Mouse (Mus musculus): Measurements from ENCODE around the gene Hist1h2an. TPM values are rescaled to one million over a fixed set of nuclear protein-coding genes. Genes with fewer than 3 reads are reported as not detected.
"Not testable (repeated sequence)": the region's sequence is repeated elsewhere in the genome, so short reads cannot be mapped to it uniquely, and the experiment has no call there.

The Hist1h2an gene
- polyA plus RNA-seq (2014; fragmentation: Nextera tagmentation; extraction: Ambion mirVana) = 7.2 and 8.9 TPM in 2 replicates

GRCm38 (mm10) chr13:21786899-21787629, at the start of gene Hist1h2an, which contains the start of gene Hist1h2bp:
TSS of gene Hist1h2an (minus strand) at chr13:21787218.
TSS of gene Hist1h2bp (plus strand) at chr13:21787461.
- H3K4me3 ChIP-seq (ENCODE audit: low read depth, low read length) = peak within 1 kb of the TSS; percentile 34
- H3K27me3 ChIP-seq (ENCODE audit: insufficient read depth, low read length); H3K9me3 ChIP-seq (ENCODE audit: low read depth, low read length); H3K36me3 ChIP-seq (ENCODE audit: insufficient read depth): not testable (repeated sequence)
- WGBS = under 1% methylated on average over 35 of the region's 63 CpGs
- peak; percentile 100 for DNase-seq
- ATAC-seq (ENCODE audit: insufficient read depth) = peak; percentile 92
- H3K27ac ChIP-seq (ENCODE audit: low read depth) = peak within 1 kb of the TSS; percentile 100
- peak within 1 kb of the TSS; percentile 61 for H3K9ac ChIP-seq
- peak within 1 kb of the TSS; percentile 64 for H3K4me2 ChIP-seq
- peaks cover 17% of the 10 kb centered on the region; the same call in 1 of the 2 replicates for H3K4me1 ChIP-seq (ENCODE audit: insufficient read depth)

GRCm38 (mm10) chr13:21833461-21833860, 46.4 kb upstream of the Hist1h2an start, which contains the start of the genes Hist1h2ap and Hist1h2br:
TSS of gene Hist1h2ap (minus strand) at chr13:21833507.
TSS of gene Hist1h2br (plus strand) at chr13:21833743.
- not testable (repeated sequence) for H3K9ac ChIP-seq; H3K36me3 ChIP-seq (ENCODE audit: insufficient read depth); H3K4me1 ChIP-seq (ENCODE audit: insufficient read depth); H3K4me2 ChIP-seq; H3K4me3 ChIP-seq (ENCODE audit: low read depth, low read length); H3K27ac ChIP-seq (ENCODE audit: low read depth); H3K9me3 ChIP-seq (ENCODE audit: low read depth, low read length); H3K27me3 ChIP-seq (ENCODE audit: insufficient read depth, low read length); DNase-seq
- no CpG with 5 or more reads among the region's 24 CpGs for WGBS
- peak; percentile 92 for ATAC-seq (ENCODE audit: insufficient read depth)

GRCm38 (mm10) chr13:21831418-21832394, 44.7 kb upstream of the Hist1h2an start, which contains the start of gene Hist1h4n:
TSS of gene Hist1h4n (minus strand) at chr13:21832196.
- not testable (repeated sequence) for H3K36me3 ChIP-seq (ENCODE audit: insufficient read depth); H3K9me3 ChIP-seq (ENCODE audit: low read depth, low read length); DNase-seq; H3K9ac ChIP-seq; H3K4me1 ChIP-seq (ENCODE audit: insufficient read depth); H3K27me3 ChIP-seq (ENCODE audit: insufficient read depth, low read length)
- Histone ChIP-seq H3K4me3 (ENCODE audit: low read depth, low read length) (peak within 1 kb of the TSS; percentile 19; the same call in 1 of the 2 replicates), H3K27ac (ENCODE audit: low read depth) (peak within 1 kb of the TSS; percentile 60; the same call in 1 of the 2 replicates), H3K4me2 (peak within 1 kb of the TSS; percentile 43)
- peak; percentile 82 for ATAC-seq (ENCODE audit: insufficient read depth)
- WGBS = under 1% methylated on average over 22 of the region's 58 CpGs

GRCm38 (mm10) chr13:21830344-21830743, 43.3 kb upstream of the Hist1h2an start:
- Histone ChIP-seq H3K36me3 (ENCODE audit: insufficient read depth) (no peaks in the 10 kb centered on the region), H3K9me3 (ENCODE audit: low read depth, low read length) (no peaks in the 10 kb centered on the region), H3K27me3 (ENCODE audit: insufficient read depth, low read length) (no peaks in the 10 kb centered on the region), H3K9ac (no peak overlapping the region), H3K4me3 (ENCODE audit: low read depth, low read length) (no peak overlapping the region), H3K4me1 (ENCODE audit: insufficient read depth) (no peaks in the 10 kb centered on the region), H3K27ac (ENCODE audit: low read depth) (peak overlapping the region; percentile 42), H3K4me2 (peak overlapping the region; percentile 20)
- DNase-seq (no peak), ATAC-seq (ENCODE audit: insufficient read depth) (no peak)
- 81% methylated on average over 10 of the region's 10 CpGs for WGBS
- TF ChIP-seq CTCF (IDR thresholded peaks at IDR 0.05; ENCODE audit: low read depth) = no peak

- H3K4me2 ChIP-seq = no peak overlapping the region
- 67% methylated on average over 3 of the region's 3 CpGs for WGBS
- DNase-seq = no peak
- no peaks in the 10 kb centered on the region for H3K36me3 ChIP-seq (ENCODE audit: insufficient read depth)
- no peak for ATAC-seq (ENCODE audit: insufficient read depth)
- H3K4me1 ChIP-seq (ENCODE audit: insufficient read depth) = no peaks in the 10 kb centered on the region
- TF ChIP-seq CTCF (IDR thresholded peaks at IDR 0.05; ENCODE audit: low read depth) = no peak
- H3K27ac ChIP-seq (ENCODE audit: low read depth) = no peak overlapping the region
- no peaks in the 10 kb centered on the region for H3K9me3 ChIP-seq (ENCODE audit: low read depth, low read length)
- H3K27me3 ChIP-seq (ENCODE audit: insufficient read depth, low read length) = no peaks in the 10 kb centered on the region
- H3K9ac ChIP-seq = no peak overlapping the region
- no peak overlapping the region for H3K4me3 ChIP-seq (ENCODE audit: low read depth, low read length)
These were observed 41.5 kb upstream of the Hist1h2an start for GRCm38 (mm10) chr13:21828511-21828910.

GRCm38 (mm10) chr13:21820082-21820890, 33.3 kb upstream of the Hist1h2an start:
- H3K27me3 ChIP-seq (ENCODE audit: insufficient read depth, low read length); H3K9ac ChIP-seq; H3K27ac ChIP-seq (ENCODE audit: low read depth); H3K36me3 ChIP-seq (ENCODE audit: insufficient read depth); H3K4me2 ChIP-seq; H3K4me3 ChIP-seq (ENCODE audit: low read depth, low read length); ATAC-seq (ENCODE audit: insufficient read depth); DNase-seq; H3K9me3 ChIP-seq (ENCODE audit: low read depth, low read length); H3K4me1 ChIP-seq (ENCODE audit: insufficient read depth): not testable (repeated sequence)
- 74% methylated on average over 6 of the region's 16 CpGs for WGBS

GRCm38 (mm10) chr13:21812092-21812491, 25.1 kb upstream of the Hist1h2an start:
- Histone ChIP-seq H3K4me2 (peak overlapping the region; percentile 38; the same call in 1 of the 2 replicates), H3K27ac (ENCODE audit: low read depth) (peak overlapping the region; percentile 67)
- H3K9me3 ChIP-seq (ENCODE audit: low read depth, low read length); DNase-seq; H3K27me3 ChIP-seq (ENCODE audit: insufficient read depth, low read length); H3K4me3 ChIP-seq (ENCODE audit: low read depth, low read length); H3K9ac ChIP-seq; H3K4me1 ChIP-seq (ENCODE audit: insufficient read depth); H3K36me3 ChIP-seq (ENCODE audit: insufficient read depth): not testable (repeated sequence)
- 0% methylated on average over 12 of the region's 14 CpGs for WGBS
- peak; percentile 58 for ATAC-seq (ENCODE audit: insufficient read depth)

GRCm38 (mm10) chr13:21811539-21811938, 24.5 kb upstream of the Hist1h2an start, which contains the start of gene Hist1h4m:
TSS of gene Hist1h4m (plus strand) at chr13:21811746.
- not testable (repeated sequence) for H3K9me3 ChIP-seq (ENCODE audit: low read depth, low read length); H3K9ac ChIP-seq; H3K36me3 ChIP-seq (ENCODE audit: insufficient read depth); H3K27me3 ChIP-seq (ENCODE audit: insufficient read depth, low read length); H3K4me1 ChIP-seq (ENCODE audit: insufficient read depth); H3K4me3 ChIP-seq (ENCODE audit: low read depth, low read length); DNase-seq
- peak within 1 kb of the TSS; percentile 67 for H3K27ac ChIP-seq (ENCODE audit: low read depth)
- ATAC-seq (ENCODE audit: insufficient read depth) = peak; percentile 59
- H3K4me2 ChIP-seq = peak within 1 kb of the TSS; percentile 38; the same call in 1 of the 2 replicates
- WGBS = no CpG with 5 or more reads among the region's 24 CpGs

GRCm38 (mm10) chr13:21811074-21811473, 24.1 kb upstream of the Hist1h2an start:
- not testable (repeated sequence) for DNase-seq; H3K4me3 ChIP-seq (ENCODE audit: low read depth, low read length); H3K9ac ChIP-seq; H3K9me3 ChIP-seq (ENCODE audit: low read depth, low read length); H3K27ac ChIP-seq (ENCODE audit: low read depth); H3K27me3 ChIP-seq (ENCODE audit: insufficient read depth, low read length); H3K36me3 ChIP-seq (ENCODE audit: insufficient read depth); H3K4me1 ChIP-seq (ENCODE audit: insufficient read depth); H3K4me2 ChIP-seq
- no CpG with 5 or more reads among the region's 8 CpGs for WGBS
- peak; percentile 41 for ATAC-seq (ENCODE audit: insufficient read depth)
